Mouse (Mus musculus) brain, embryonic 14.5 days (tissue): ENCODE results near the gene Epb41l2.

ENCODE experiments used
- CTCF ChIP-seq: fragments of 200-500 bp; IDR thresholded peaks from 2 replicates; pipeline ENCODE4 v1.5.1; 2012; ENCODE audit warnings: inconsistent platforms, mild to moderate bottlenecking, moderate library complexity, borderline replicate concordance; ENCODE audit not compliant: insufficient read depth, insufficient read length; ENCODE audit errors: extremely low read depth
- POLR2A ChIP-seq: fragments of 200-500 bp; IDR thresholded peaks from 2 replicates; pipeline ENCODE4 v1.6.1; 2012; ENCODE audit warnings: mild to moderate bottlenecking, inconsistent platforms, borderline replicate concordance; ENCODE audit not compliant: poor library complexity, insufficient read depth, insufficient read length, severe bottlenecking; ENCODE audit errors: extremely low read depth

- TF ChIP-seq POLR2A (no peak), CTCF (no peak)
Measured at GRCm38 (mm10) chr10:25321198-25321597, 38.4 kb upstream of the Epb41l2 start.
